ENCODE assay signal across 7 mouse cellular contexts in the genomic region with DNA sequence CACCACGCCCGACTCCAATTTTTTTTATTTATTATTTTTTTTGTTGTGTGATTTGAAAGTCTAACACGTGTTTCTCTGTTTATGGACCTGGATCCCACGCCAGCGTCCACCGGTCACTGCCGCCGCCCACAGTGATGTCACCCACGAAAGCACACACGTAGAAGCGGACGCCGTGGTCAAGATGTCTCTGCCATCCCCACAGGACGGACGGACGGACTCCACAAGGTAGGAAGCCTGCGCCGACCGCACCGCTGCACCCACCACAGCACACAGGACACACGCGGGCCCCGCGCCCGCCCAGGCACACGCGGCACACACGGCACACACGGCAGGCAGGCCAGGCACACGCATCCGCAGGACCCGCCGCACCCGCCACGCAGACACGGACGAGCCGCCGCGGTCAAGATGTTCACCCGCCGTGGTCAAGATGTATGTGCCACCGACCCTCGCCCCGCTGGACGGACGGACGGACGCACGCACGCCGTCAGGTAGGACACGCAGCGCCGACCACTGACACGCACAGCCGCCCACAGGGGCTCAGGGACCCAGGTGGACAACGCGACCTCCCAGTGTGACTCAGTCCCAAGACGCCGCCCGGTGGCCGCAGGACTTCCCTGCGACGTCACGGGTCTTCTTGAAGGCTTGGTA. TPM values are rescaled to one million over a fixed set of nuclear protein-coding genes. Genes with fewer than 3 reads are reported as not detected.
DNase-seq lines count a peak whose midpoint lies in the region; ATAC-seq lines count a peak whose summit lies in the region.
"Not testable (repeated sequence)": the region's sequence is repeated elsewhere in the genome, so short reads cannot be mapped to it uniquely, and the experiment has no call there.

No protein-coding gene starts in this region.

- not testable (repeated sequence) for H3K9ac ChIP-seq in intestine, embryonic 14.5 days (ENCODE audit: low read length); limb, embryonic 13.5 days; midbrain, embryonic 13.5 days (replicated peaks)

- H3K27ac ChIP-seq in embryonic facial prominence, embryonic 10.5 days (replicated peaks); intestine, embryonic 14.5 days (ENCODE audit: low read depth); limb, embryonic 13.5 days; midbrain, embryonic 13.5 days: not testable (repeated sequence)

- H3K36me3 ChIP-seq in embryonic facial prominence, embryonic 10.5 days (replicated peaks) = peaks cover 59% of the 10 kb centered on the region
- peaks cover 49% of the 10 kb centered on the region for H3K36me3 ChIP-seq in intestine, embryonic 14.5 days (ENCODE audit: control insufficient read depth, insufficient read depth, low read length)
- peaks cover 36% of the 10 kb centered on the region for H3K36me3 ChIP-seq in limb, embryonic 13.5 days
- H3K36me3 ChIP-seq in midbrain, embryonic 13.5 days = peaks cover 29% of the 10 kb centered on the region

- not testable (repeated sequence) for H3K4me1 ChIP-seq in embryonic facial prominence, embryonic 10.5 days; intestine, embryonic 14.5 days (replicated peaks; ENCODE audit: control insufficient read depth, insufficient read depth, low read length); limb, embryonic 13.5 days; midbrain, embryonic 13.5 days (replicated peaks)

- H3K27me3 ChIP-seq in embryonic facial prominence, embryonic 10.5 days (replicated peaks; ENCODE audit: low read depth, poor library complexity, severe bottlenecking); intestine, embryonic 14.5 days (replicated peaks; ENCODE audit: control insufficient read depth, insufficient read depth, low read length); limb, embryonic 13.5 days; midbrain, embryonic 13.5 days: not testable (repeated sequence)

- H3K4me3 ChIP-seq in embryonic facial prominence, embryonic 10.5 days; intestine, embryonic 14.5 days (ENCODE audit: low read depth, low read length); limb, embryonic 13.5 days; midbrain, embryonic 13.5 days (replicated peaks): not testable (repeated sequence)

- ATAC-seq in intestine, embryonic 14.5 days (replicated peaks; ENCODE audit: low FRiP score, low TSS enrichment, low read depth) = peak; percentile 74
- peak; percentile 85 for ATAC-seq in limb, embryonic 13.5 days (ENCODE audit: low FRiP score, low read depth)
- peak; percentile 89 for ATAC-seq in midbrain, embryonic 13.5 days

- peaks cover 48% of the 10 kb centered on the region for H3K9me3 ChIP-seq in embryonic facial prominence, embryonic 10.5 days
- peaks cover 18% of the 10 kb centered on the region for H3K9me3 ChIP-seq in intestine, embryonic 14.5 days (ENCODE audit: control insufficient read depth, low read length)
- peaks cover 40% of the 10 kb centered on the region for H3K9me3 ChIP-seq in limb, embryonic 13.5 days
- H3K9me3 ChIP-seq in midbrain, embryonic 13.5 days = peaks cover 37% of the 10 kb centered on the region

- not testable (repeated sequence) for H3K4me2 ChIP-seq in intestine, embryonic 14.5 days (ENCODE audit: low read length); limb, embryonic 13.5 days (replicated peaks); midbrain, embryonic 13.5 days (replicated peaks)

- peak; percentile 82 to 85 for DNase-seq in adrenal gland, adult (ENCODE audit: inconsistent age in 2 of 2, low spot score in 1 of 2)
- DNase-seq in embryonic facial prominence, embryonic 10.5 days (ENCODE audit: low spot score) = peak; percentile 59
- DNase-seq in gastrocnemius, postnatal 25 days = peak; percentile 63
- peak; percentile 77 for DNase-seq in intestine, embryonic 14.5 days (ENCODE audit: low spot score)
- DNase-seq in spleen, postnatal 4 days (ENCODE audit: low spot score in 2 of 2) = peak; percentile 80 to 90

- 87% methylated on average over 66 of the region's 66 CpGs for WGBS in embryonic facial prominence, embryonic 10.5 days
- 88% methylated on average over 66 of the region's 66 CpGs for WGBS in intestine, embryonic 14.5 days
- WGBS in limb, embryonic 13.5 days = 87% methylated on average over 66 of the region's 66 CpGs
- 86% methylated on average over 66 of the region's 66 CpGs for WGBS in midbrain, embryonic 13.5 days

RNA-seq across cellular contexts. Expression of a gene that starts 9.2 kb away (rescaled TPM):
- polyA plus RNA-seq in embryonic facial prominence, embryonic 10.5 days (2016; fragmentation: Nextera tagmentation; extraction: Ambion mirVana) = 259 and 324 TPM in 2 replicates
- total RNA-seq in gastrocnemius, postnatal 25 days (2021) = 10 to 100 TPM; 31.6 to 43.1 TPM
- polyA plus RNA-seq in intestine, embryonic 14.5 days (2014; fragmentation: Nextera tagmentation; extraction: Ambion mirVana) = 223 and 261 TPM in 2 replicates
- 209 and 230 TPM in 2 replicates for polyA plus RNA-seq in limb, embryonic 13.5 days (2015; fragmentation: Nextera tagmentation; extraction: Ambion mirVana)
- polyA plus RNA-seq in midbrain, embryonic 13.5 days (2015; fragmentation: Nextera tagmentation; extraction: Ambion mirVana) = 164 and 183 TPM in 2 replicates
